Mouse (Mus musculus) urinary bladder, adult 2 months (tissue): Measurements from ENCODE around the gene Dnajc7. TPM values are rescaled to one million over a fixed set of nuclear protein-coding genes. Genes with fewer than 3 reads are reported as not detected.
"Not testable (repeated sequence)": the region's sequence is repeated elsewhere in the genome, so short reads cannot be mapped to it uniquely, and the experiment has no call there.

Experiments used
- DNase-seq: peaks from one replicate; pipeline ENCODE4 v3.0.0; 2022; ENCODE audit warnings: low spot score
- polyA plus RNA-seq: library from polyadenylated mRNA; depleted of rRNA; stranded (reverse); fragments of >200 nt; gene quantifications from 2 replicates; pipeline ENCODE4 v1.2.3, GENCODE M21; 2012; rRNA removed

Gene Dnajc7
- polyA plus RNA-seq: 118 and 123 TPM in 2 replicates

DNA sequence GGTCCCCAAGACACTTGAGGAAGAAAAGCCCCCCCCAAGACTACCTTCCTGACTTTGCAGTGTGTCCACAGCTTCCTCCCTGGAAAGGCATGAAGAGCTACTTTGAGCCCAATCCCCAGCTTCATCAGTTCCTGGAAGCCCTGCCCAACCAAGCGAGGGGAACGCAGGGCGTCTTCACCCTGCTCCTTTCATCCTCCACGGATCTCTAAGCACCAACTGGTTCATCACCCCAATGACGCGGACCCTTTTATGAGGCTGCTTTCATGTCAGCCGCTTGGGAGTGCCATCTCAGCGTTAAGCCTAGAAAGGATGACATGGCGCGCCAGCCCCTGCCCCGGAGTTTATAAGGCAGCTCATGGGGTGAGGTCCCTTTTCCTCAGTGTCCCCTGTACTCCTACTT, at the start of gene Dnajc7:
Dnajc7 (minus strand) TSS at position 187 of the 400 bp plus-strand sequence.
- peak; percentile 31 for DNase-seq

DNA sequence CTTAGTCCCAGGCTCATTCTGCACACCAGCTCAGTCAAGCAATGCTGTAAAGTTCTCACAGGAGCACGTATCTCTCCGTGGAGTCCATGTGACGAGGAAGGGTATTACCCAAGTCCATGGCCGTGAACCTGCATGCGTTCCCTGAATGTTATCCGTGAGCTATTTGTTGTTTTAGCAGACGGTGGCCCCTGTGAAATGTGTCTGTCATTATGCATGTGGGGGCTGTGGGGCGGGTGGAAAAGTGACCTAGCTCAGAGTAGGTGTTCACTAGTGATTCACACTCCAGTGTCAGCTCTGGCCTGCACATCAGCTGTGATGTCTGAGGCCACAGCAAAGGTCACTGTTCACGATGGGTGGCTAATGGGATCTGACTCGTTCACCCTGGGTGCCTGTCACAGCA, 39.8 kb upstream of the Dnajc7 start:
- no peak for DNase-seq

- no peak for DNase-seq
Measured at GRCm38 (mm10) chr11:100656458-100656857, 36.5 kb upstream of the Dnajc7 start.

DNA sequence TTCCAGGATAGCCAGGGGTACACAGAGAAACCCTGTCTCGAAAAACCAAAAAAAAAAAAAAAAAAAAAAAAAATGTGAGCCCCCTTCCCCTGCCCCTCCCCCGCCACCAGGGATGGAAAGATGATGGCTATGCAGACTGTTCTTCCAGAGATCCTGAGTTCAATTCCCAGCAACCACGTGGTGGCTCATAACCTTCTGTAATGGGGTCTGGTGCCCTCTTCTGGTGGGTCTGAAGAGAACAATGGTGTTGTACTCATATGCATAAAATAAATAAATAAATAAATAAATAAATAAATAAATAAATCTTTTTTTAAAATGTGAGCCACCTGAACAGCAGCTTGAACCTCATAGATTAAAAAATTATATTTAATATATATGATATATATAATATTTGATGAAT, 35.6 kb upstream of the Dnajc7 start:
- not testable (repeated sequence) for DNase-seq

GRCm38 (mm10) chr11:100651748-100652147, 31.8 kb upstream of the Dnajc7 start:
- DNase-seq: no peak

GRCm38 (mm10) chr11:100651205-100651604, 31.2 kb upstream of the Dnajc7 start:
- DNase-seq: no peak

GRCm38 (mm10) chr11:100648405-100648804, 28.4 kb upstream of the Dnajc7 start:
- no peak for DNase-seq

GRCm38 (mm10) chr11:100646265-100646664, 26.3 kb upstream of the Dnajc7 start:
- no peak for DNase-seq

DNA sequence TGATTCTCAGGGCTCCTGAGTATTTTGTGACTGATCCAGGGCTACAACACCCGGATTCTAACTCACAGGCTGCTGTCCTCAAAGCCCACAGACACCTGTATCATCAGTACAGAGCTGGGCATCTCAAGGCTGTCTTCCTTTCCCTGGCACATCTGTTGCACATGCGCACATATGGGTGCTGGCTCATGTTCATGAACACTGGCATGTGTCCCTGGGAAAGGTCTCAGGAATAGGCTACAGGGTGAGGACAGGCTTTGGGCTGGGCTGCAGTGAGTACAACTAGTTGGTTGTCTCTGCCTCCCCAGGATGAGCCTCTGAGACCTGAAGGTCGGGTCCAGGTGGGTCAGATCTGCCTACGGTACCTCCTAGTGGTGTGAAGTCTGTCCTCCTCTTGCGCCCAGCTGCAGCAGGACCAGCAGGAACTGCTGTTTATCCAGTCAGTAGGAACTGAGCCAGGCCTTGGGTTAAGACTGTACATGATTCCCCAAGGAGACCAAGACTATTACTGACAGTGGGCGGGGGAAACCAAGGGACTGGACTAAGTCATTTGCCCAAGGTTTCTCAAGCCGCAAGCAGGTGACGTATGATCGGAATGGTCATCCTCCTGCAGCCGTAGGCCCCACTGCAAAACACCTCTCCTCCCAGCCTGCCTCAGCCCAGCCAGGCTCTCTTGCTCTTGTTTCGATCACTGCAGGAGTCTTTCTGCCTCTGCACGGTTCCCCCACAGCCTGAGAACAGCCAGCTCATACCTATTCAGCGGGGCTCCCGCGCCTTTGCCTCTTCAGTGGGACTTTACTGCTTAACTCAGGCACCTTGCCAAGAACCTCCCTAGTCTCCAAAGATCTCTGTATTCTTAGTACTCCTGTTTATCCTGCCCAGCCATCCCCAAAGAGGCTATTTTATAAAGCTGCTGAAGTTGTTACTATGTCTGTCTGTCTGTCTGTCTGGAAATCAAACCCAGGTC, 23.9 kb upstream of the Dnajc7 start:
- DNase-seq: no peak

DNA sequence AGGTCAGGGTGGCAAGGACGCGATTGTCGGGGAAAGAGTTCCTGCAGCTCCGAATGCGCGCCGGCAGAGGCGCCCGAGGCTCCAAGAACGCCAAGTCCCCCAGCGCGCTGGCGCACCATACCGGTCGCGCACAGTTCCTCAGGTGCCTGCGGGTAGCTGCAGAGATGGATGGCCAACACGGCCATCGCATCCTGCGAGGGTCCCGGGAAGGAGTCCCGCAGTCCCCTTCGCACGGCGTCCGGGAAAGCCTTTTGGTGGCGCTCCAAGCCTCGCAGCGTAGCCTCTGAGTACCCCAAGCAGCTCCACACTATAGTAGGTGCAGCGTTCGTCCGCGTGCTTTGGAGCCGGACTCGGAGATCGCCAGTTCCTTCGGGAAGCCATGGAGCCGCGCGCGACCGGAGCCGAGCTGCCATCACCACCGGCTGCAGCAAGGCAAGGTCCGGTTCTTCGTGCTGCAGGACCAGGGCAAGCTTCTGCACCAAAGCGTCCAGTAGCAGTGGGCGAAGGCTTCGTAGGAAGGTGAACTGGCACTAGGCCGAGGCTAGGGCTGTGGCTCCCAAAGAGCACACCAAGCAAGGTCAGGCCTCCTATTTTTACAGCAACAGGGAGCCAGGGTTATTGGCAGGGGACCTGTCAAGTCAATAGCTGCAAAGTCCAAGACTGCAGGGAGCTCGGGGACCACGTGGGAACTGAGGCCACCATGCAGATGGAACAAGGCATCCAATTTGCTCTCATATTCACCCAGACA, 20.4 kb upstream of the Dnajc7 start:
- DNase-seq: no peak

- DNase-seq: no peak
Measured at GRCm38 (mm10) chr11:100634530-100634929, 14.6 kb upstream of the Dnajc7 start.

DNA sequence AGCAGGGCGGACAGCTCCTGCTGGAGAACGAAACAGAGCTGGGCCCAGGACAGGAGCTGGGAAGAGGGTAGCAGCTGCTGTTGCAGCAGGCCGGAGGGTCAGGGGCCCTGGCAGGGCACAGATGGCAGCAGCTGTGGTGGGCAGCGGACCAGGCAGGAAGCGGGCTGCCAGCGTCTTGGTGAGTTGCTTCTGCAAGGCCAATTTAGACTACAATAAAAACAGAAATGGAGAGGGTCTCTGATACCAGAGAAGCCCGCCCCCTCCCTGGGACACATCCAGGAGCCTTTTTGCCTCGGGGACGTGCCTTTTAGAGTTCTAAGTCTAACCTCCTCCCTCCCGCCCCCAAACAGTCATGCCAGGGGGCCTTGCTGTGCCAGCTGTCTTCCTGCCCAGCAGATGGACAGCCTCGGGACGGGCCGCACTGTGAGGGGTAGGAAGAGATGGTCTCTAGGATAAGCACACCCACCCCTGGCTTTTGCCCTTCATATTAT, 8.9 kb upstream of the Dnajc7 start:
- no peak for DNase-seq

- DNase-seq: no peak
Measured at GRCm38 (mm10) chr11:100628056-100628455, 8.1 kb upstream of the Dnajc7 start.

- DNase-seq: peak; percentile 55
Measured at GRCm38 (mm10) chr11:100626701-100627195, 6.8 kb upstream of the Dnajc7 start.

DNA sequence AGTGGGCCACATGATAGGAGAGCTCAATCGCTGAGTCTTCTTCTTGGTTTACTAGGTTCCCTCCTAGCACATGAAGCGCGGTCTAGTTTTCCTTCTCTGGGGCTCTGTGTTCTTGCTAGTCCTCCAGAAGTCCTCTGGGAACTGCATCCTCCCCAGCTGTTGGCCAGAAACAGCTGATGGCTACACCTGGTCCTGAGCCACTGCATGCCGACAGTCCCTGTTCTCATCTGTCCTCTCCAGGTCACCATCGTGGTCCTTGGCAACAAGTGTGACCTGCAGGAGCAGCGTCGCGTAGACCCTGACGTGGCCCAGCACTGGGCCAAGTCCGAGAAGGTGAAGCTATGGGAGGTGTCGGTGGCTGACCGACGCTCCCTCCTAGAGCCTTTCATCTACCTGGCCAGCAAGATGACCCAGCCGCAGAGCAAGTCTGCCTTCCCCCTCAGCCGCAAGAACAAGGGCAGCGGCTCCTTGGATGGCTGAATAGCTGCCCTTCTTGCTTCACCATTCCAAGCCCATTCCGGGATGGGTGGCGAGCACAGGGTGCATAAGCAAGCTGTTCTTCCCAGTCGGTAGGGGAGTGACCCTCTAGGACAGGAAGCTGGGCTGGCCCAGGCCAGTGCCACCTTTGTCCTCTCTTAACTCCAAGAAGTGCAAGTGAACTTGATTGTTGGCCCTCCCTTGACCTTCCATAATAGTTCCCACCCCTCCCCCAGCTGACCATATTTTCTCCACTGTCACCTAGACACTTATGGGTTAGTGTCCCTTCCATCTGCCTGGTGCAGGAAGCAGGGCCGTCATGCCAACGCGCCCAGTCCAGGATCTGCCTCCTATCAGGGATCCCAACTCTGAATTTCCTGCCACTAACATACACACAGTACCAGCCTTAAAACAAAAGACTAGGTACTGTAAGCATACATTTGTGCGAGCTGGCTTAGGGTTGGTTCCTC, 6.1 kb upstream of the Dnajc7 start:
- no peak for DNase-seq

DNA sequence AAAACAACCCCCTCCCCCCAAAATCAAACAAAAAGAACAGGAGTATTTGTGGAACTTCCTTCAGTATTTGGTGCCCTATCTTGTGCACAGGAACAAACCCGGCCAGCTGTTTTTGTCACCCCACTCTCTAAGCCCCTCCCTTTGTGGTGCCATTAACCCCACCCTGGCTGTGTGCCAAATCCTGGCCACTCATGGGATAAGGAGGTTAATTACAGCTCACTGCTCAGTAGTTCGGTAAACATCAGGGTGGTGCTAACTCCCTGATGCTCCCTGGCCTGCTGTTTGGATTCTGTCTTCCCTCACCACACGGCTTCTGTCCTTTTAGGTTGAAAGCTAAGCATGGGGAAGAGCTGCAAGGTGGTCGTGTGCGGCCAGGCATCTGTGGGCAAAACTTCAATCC, 3.9 kb upstream of the Dnajc7 start:
- DNase-seq: no peak

DNA sequence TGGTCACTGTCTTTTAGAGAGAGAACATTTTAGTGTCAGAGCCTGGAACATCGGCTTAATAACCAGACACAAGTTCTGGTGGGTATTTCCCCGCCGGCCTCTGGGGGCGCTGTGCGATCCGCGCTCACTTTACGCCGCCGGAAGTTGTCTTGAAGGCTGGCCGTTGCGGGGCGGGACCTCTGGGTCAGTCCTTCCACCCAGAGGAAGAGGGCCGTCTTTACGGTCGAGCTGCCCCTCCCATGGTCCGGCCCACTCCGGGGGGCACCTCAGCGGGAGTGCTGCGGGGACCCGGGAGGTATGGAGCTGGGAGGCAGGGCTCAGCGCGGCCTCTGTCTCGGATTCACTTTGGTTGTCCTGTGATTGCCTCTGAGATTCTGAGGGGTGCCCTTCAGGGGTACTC, 2.7 kb upstream of the Dnajc7 start:
- DNase-seq: peak; percentile 90

DNA sequence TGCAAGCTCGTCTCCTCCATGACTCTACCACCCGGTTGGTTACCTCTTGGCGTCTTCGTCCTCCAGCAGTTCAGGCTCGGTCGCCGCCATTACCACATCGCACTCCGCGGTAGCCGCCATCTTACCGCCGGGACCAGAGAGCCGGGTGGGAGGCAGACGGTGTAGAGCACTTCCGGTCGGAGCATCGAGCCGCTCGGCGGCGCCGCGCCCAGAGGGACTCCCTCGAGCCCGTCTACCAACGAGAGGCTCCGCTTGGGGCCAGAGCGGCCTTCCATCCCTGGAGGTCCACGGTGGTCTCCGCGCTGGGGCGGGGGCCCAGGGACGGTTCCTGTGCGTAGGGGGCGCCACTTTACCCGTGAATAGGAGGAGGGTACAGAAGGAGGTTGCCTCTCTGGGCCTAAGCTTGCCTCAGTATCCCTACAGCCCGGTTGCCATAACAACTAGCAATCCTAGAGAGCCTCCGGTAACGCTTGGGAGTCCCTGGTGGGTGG, 438 bp downstream of the Dnajc7 start:
- peak; percentile 91 for DNase-seq

DNA sequence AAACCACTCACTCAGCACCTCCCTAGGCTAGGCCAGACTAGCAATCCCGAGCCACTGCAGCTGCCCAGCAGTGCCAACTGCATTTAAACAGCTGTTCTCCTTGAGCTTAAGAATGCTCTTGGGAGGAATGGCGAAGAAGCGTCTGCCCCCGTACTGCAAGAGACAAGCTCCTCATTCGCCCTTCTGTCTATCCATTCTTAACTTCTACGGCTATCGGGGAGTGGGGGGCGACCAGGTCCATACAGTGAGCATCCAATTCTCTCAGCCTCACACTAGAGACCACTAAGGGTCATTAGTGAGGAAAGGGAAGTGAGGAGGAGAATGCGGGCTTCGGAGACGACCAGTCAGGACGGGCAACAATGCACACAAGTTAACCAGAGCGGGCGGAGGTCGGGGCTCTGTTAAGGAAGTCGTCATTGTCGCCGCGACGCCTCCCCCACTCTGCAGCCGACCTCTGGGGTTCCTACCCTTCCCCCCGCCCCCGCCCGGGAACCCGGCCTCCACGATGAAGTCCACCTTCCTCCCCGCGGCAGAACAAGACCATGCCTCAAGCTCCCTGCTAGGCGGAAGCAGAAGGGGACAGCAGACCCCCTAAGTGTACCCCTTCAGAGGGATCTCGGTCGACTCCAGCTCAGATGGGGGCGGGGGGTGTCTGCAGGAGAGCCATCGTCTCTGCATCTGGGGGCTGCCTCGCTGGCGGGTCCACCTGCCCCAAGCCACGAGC, 1.0 kb downstream of the Dnajc7 start, which contains the start of gene Nkiras2:
Nkiras2 (plus strand) TSS at position 484 of the 724 bp plus-strand sequence.
- no peak for DNase-seq

DNA sequence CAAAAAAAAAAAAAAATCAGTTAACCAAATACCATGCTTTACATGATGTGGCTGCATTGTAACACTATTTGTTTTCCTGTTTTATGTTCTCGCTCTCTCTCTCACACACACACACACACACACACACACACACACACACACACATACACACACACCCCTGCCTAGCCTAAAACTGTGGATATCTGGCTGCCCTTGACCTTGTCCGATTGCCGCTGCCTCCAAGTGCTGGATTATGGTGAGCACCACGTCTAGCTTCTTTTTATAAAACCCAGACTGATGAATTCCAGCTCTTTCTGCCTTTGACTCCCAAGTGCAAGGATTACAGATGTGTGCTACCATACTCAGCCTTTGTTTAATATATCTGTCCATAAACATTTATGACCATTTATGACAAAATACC, 2.5 kb downstream of the Dnajc7 start:
- DNase-seq: no peak
